Mouse (Mus musculus) lung, adult 18-20 months (tissue): ENCODE data around the gene Ackr1.

Experiments
- DNase-seq, 2 experiments: peaks; one replicate each; pipeline ENCODE4 v3.0.0; 2022; ENCODE audit warnings: mixed read lengths in 2 of 2

Gene Ackr1

GRCm38 (mm10) chr1:173333312-173334253 is at the start of gene Ackr1:
Gene Ackr1, minus strand, starts transcription at chr1:173333750.
- no peak for DNase-seq

DNA sequence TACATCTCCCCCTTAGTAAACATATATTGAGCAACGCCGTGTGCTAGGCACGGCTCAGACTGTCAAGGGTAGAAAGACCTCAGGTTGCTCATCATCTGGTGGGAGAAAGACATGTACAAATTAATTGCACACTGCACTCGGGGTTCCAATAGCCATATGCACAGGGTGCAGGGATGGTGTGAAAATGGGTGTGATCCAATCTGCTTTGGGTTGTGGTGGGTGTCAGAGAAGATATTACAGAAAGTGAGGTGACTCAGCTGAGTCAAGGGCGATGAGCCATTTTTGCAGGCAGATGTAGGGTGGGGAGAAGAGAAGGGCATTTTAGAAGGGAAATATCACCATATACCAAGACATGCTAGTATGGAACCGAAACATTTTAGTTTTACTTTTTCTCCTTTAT is 47.9 kb upstream of the Ackr1 start:
- DNase-seq, result no peak

DNA sequence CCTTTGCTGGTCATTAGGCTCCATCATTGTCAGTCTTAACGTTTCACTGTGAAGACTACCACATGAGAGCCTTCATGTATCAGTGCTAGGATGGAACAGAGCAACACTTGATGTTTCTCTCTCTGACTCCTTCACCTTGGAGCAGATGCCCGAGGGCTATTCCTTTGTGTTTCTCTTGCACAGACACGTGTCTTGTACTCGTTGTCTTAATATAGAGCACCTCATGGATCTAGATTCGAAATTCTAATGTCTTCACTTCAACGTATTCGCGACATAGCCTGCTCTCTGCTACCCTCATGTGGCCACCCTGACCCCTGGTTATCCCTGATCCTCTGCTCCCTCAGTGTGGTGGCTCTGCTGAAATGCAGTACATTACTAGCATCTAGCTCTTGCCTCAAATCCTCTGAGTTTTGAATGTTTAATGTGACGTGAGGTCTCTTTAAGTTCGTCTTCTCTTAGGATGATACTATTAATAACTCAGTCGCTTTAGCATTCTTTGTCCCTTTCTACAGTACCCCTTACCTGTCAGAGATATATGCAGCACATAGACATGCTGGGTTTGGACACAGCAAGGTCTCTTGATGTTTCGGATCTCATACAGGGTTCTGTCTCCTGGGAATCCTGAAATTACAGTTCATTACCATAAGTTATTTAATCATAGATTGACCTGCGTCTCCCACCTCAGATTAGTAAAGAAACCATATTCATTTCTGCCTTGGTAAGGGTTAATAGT is 44.0 kb upstream of the Ackr1 start:
- DNase-seq, result peak; percentile 4

GRCm38 (mm10) chr1:173374020-173374419 is 40.5 kb upstream of the Ackr1 start:
- DNase-seq, result no peak

- DNase-seq, result no peak
Measured at GRCm38 (mm10) chr1:173371586-173371985, 38.0 kb upstream of the Ackr1 start.

- no peak for DNase-seq
Measured at GRCm38 (mm10) chr1:173370456-173370855, 36.9 kb upstream of the Ackr1 start.

GRCm38 (mm10) chr1:173369611-173370010 is 36.1 kb upstream of the Ackr1 start:
- DNase-seq, result no peak

DNA sequence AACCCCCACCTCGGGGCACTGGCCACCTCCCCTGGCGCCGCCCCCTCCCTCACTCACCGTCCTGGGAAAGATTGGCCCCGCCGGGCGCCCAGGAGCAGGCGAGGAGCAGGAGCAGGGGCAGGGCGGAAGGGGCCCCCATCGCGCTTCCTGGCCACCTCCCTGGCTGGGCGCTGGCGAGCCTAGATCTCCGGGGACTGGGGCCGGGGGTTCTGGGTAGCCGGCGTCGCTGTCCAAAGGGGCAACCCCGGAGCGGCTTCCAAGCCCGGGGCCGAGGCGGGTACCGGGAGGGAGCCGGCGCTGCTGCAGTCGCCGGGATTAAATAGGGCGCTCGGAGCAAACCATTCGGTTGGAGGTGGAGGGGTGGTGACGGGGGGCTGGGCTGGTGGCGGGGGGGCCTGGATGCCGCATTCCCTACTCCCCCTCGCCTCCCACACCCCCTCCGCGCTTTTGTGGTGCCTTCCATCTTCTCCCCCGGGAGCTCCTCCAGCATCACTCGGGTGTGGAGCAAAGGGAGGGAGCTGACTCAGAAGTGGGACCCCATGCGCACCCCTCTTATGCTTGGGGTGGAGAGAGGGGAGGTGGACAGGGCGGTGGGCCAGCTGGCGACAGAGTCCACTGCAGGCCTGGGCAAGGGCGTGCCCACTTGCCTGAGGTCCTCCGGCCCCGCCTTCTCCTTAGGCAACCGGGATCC is 34.0 kb upstream of the Ackr1 start, which contains the start of gene Cadm3:
Gene Cadm3 (minus strand): TSS at position 340 of the 691 bp plus-strand sequence.
- DNase-seq, result peak in 1 of 2 experiments; percentile 1

- DNase-seq, result no peak
Measured at GRCm38 (mm10) chr1:173366701-173367355, 33.3 kb upstream of the Ackr1 start.

DNA sequence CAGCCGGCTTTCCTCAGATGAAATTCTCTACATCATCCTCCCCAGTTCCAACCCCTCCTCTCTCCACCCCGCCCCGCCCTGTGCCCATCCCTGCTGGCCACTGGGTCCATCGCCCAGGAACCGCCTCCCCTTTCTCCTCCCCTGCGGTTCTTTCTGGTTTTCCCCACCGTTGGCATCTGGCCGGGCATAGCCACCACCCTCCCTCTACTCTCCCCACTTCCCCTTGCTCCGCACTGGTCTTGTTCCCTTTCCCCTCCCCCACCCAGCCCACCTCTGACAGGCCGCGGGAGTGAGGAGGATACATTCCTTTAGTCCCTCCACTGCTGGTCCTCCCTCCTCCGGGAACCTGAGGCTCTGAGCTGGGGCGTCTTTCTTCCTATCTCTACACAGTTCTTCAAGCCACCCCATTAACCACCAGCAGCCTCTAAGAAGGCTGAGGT is 32.4 kb upstream of the Ackr1 start:
- DNase-seq, result peak; percentile 5 to 6

GRCm38 (mm10) chr1:173364125-173364800 is 30.7 kb upstream of the Ackr1 start:
- no peak for DNase-seq

DNA sequence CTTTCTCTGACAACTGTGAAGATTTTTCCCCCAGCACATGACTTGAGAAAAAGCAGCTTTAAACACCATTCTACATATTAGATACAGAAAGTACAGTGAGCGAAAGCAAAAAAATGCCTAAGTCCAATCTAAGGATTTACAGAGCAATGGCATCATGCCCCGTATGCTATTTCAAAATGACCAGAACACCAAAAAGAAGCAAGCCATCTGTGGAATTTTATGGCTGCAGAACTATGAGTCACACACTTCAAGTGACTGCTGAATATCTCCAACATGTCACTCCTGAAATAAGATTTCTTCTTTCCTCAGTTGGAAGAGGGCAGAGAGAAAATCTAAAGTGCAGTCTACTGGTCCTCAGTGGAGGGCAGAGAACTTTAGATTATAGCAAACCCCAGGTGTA is 29.9 kb upstream of the Ackr1 start:
- DNase-seq, result no peak

- DNase-seq, result peak; percentile 12 to 23
Measured at GRCm38 (mm10) chr1:173361651-173362050, 28.1 kb upstream of the Ackr1 start.

DNA sequence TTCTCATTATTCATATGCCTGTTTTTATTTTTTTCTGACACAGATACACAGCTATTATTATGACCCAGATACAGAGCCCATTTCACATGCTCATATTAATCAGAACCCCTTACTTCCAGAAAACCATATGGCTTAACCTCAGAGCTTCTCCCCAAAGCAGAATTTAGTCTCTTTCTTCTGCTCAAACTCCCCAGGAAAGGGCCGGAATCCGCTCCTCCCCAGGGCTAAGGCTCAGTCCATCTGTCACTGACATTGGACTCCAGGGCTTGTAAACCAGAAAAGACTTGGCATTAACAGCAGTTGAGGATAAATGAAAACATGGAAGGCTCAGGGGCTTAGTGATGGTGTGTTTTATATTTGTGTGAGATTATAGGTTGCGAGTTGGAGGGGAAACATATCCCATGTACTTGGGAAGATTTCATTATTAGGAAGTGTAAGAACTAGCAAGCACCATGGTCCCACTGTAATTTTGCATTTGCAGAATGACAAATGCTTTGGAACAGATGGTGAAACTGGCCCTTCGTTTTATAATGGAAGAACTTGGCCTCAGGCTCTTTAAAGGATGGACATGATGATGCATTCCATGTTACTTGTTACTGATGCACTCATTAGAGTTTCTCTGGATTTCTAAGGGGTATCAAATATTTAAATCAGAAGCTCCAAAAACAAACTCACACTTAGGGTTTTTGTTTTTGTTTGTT is 26.2 kb upstream of the Ackr1 start:
- no peak for DNase-seq

DNA sequence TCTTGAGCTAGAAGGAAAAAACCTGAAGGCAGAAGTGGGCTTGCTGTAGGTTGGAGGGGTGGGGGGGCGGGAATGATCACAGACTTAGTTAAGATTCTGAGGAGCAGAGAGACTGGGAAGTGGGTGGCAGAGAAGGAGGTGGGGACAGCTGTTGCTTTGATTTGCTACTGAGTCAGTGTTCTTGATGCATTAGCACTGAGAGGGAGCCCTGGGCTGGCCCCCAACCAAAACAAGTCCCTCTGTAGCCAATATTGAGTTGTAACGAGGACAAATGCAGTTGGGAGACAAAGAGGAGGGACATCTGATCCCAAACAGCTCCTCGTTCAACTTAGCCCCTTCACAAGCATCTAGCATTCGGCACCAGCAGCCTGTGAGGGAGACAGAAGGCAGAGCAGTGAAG is 24.2 kb upstream of the Ackr1 start:
- no peak for DNase-seq

GRCm38 (mm10) chr1:173356699-173357098 is 23.1 kb upstream of the Ackr1 start:
- no peak for DNase-seq

GRCm38 (mm10) chr1:173355107-173355846 is 21.7 kb upstream of the Ackr1 start:
- DNase-seq, result no peak

GRCm38 (mm10) chr1:173350372-173350957 is 16.9 kb upstream of the Ackr1 start, which contains the start of gene Aim2:
Gene Aim2, plus strand, starts transcription at chr1:173350879.
- no peak for DNase-seq

DNA sequence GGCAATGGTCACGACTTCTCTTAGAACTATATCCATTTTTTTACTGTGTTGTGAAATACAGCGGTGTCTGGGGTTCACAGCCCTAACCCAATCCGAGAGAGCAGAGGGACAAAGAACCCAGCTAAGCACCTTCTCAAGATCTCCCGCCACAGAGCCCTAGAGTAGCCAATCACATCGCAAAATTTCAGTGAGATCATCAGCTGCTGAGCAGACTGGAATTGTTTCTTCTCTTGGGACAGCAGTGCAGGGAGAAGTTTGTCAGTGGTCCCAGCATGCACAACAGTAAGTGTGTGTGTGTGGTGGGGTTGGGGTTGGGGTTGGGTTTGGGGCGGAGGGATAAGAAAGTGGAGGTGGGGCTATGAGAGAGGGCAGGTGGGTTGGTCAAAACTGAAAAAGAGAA is 16.4 kb upstream of the Ackr1 start:
- peak; percentile 23 to 35 for DNase-seq

- DNase-seq, result no peak
Measured at GRCm38 (mm10) chr1:173349192-173349591, 15.6 kb upstream of the Ackr1 start.
